Comparison of ENCODE assay signal across 12 mouse cellular contexts in the genomic region with DNA sequence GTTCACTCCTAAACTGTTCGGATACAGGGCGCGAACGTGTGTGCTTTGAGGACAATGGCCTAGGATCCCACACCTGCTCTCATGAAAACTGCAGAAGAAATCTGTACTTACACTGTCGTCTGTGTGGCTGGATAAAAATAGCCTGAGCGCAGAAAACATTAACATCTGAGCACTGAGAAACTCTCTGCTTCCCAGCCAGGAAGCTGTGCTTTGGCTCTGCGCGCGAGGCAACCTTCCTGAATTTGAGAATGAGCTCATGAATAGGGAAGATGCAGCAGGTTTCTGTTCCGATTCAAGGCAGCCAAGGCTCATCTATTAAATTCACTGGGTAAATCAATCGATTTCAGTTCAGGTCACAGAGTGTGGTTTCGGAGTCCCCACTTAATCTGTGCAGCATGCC.
DNase-seq lines count a peak whose midpoint lies in the region; ATAC-seq lines count a peak whose summit lies in the region.
"Had no signal": no experiment of that assay in that cellular context is flagged by ENCODE, and none has a peak within 500 bp of the region (broad histone marks: within the 10 kb centered on the region; RNA-seq: fewer than 3 reads in every experiment).

No protein-coding gene starts in this region.

- 0 out of 2 replicates have a peak overlapping the region, but pooled peaks have one; percentile 23 for H3K27ac ChIP-seq in forebrain, embryonic 16.5 days (ENCODE audit: low read length)
- no peak overlapping the region for H3K27ac ChIP-seq in forebrain, embryonic 12.5 days
- no peak overlapping the region for H3K27ac ChIP-seq in kidney, embryonic 16.5 days (ENCODE audit: low read length)
- H3K27ac ChIP-seq: gastrocnemius, adult 2 months; heart, embryonic 15.5 days had no signal

- H3K4me1 ChIP-seq in forebrain, embryonic 16.5 days (replicated peaks; ENCODE audit: control insufficient read depth, insufficient read depth, low read length): no peaks in the 10 kb centered on the region
- 0 out of 2 replicates have a peak, but pooled peaks cover 3% of the 10 kb centered on the region for H3K4me1 ChIP-seq in forebrain, embryonic 12.5 days
- H3K4me1 ChIP-seq in kidney, embryonic 16.5 days (ENCODE audit: insufficient read depth, low read length): no peaks in the 10 kb centered on the region
- H3K4me1 ChIP-seq: heart, embryonic 15.5 days had no signal

- H3K4me2 ChIP-seq in forebrain, embryonic 16.5 days (ENCODE audit: low read length): no peak overlapping the region
- no peak overlapping the region for H3K4me2 ChIP-seq in forebrain, embryonic 12.5 days
- H3K4me2 ChIP-seq in kidney, embryonic 16.5 days (replicated peaks; ENCODE audit: low read depth, low read length): no peak overlapping the region
- H3K4me2 ChIP-seq: heart, embryonic 15.5 days had no signal

- 63% methylated on average over 12 of the region's 12 CpGs for WGBS in forebrain, embryonic 16.5 days
- 85% methylated on average over 12 of the region's 12 CpGs for WGBS in forebrain, embryonic 12.5 days
- WGBS in kidney, embryonic 16.5 days: 89% methylated on average over 12 of the region's 12 CpGs

- no peak overlapping the region for H3K9ac ChIP-seq in forebrain, embryonic 16.5 days (replicated peaks; ENCODE audit: low read depth, low read length)
- no peak overlapping the region for H3K9ac ChIP-seq in forebrain, embryonic 12.5 days
- no peak overlapping the region for H3K9ac ChIP-seq in kidney, embryonic 16.5 days (replicated peaks; ENCODE audit: low read length)
- H3K9ac ChIP-seq: heart, embryonic 15.5 days had no signal

- DNase-seq in cerebellum, postnatal 36 days: peak; percentile 19 to 48
- peak; percentile 38 to 44 for DNase-seq in layer of hippocampus, postnatal 10 days (ENCODE audit: low spot score in 2 of 2)
- DNase-seq in right cerebral cortex, adult 18-20 months: peak; percentile 69
- no peak for DNase-seq in yolk sac, embryonic 10.5 days (ENCODE audit: low spot score)
- DNase-seq: gastrocnemius, adult 2 months; lung, adult 2 months had no signal

- ATAC-seq in forebrain, embryonic 16.5 days: peak; percentile 20; the same call in 1 of the 2 replicates
- no peak for ATAC-seq in forebrain, embryonic 12.5 days (ENCODE audit: low FRiP score)
- no peak for ATAC-seq in kidney, embryonic 16.5 days (ENCODE audit: low FRiP score, low TSS enrichment)
- ATAC-seq: intestine, embryonic 16.5 days had no signal

- H3K36me3 ChIP-seq in forebrain, embryonic 16.5 days (ENCODE audit: control insufficient read depth, insufficient read depth): no peaks in the 10 kb centered on the region
- H3K36me3 ChIP-seq in forebrain, embryonic 12.5 days (replicated peaks): no peaks in the 10 kb centered on the region
- H3K36me3 ChIP-seq in kidney, embryonic 16.5 days (ENCODE audit: insufficient read depth, low read length): no peaks in the 10 kb centered on the region
- H3K36me3 ChIP-seq: heart, embryonic 15.5 days had no signal

- no peak overlapping the region for H3K4me3 ChIP-seq in forebrain, embryonic 16.5 days (replicated peaks; ENCODE audit: low read length)
- no peak overlapping the region for H3K4me3 ChIP-seq in forebrain, embryonic 12.5 days (replicated peaks)
- H3K4me3 ChIP-seq in kidney, embryonic 16.5 days (ENCODE audit: low read length): no peak overlapping the region
- H3K4me3 ChIP-seq: gastrocnemius, adult 2 months; heart, embryonic 15.5 days had no signal

- H3K9me3 ChIP-seq in forebrain, embryonic 16.5 days (ENCODE audit: control insufficient read depth, low read length): no peaks in the 10 kb centered on the region
- no peaks in the 10 kb centered on the region for H3K9me3 ChIP-seq in forebrain, embryonic 12.5 days
- no peaks in the 10 kb centered on the region for H3K9me3 ChIP-seq in kidney, embryonic 16.5 days (ENCODE audit: low read length)
- H3K9me3 ChIP-seq: heart, embryonic 15.5 days had no signal

- no peaks in the 10 kb centered on the region for H3K27me3 ChIP-seq in forebrain, embryonic 16.5 days (replicated peaks; ENCODE audit: control insufficient read depth, insufficient read depth, low read length)
- no peaks in the 10 kb centered on the region for H3K27me3 ChIP-seq in forebrain, embryonic 12.5 days
- H3K27me3 ChIP-seq in kidney, embryonic 16.5 days (ENCODE audit: insufficient read depth, low read length): no peaks in the 10 kb centered on the region
- H3K27me3 ChIP-seq: CH12.LX; heart, embryonic 15.5 days had no signal
